Mouse (Mus musculus): Measurements from ENCODE around the gene Hspe1. TPM values are rescaled to one million over a fixed set of nuclear protein-coding genes. Genes with fewer than 3 reads are reported as not detected.

The Hspe1 gene
- polyA plus RNA-seq (2012; rRNA removed), result 160 and 176 TPM in 2 replicates

DNA sequence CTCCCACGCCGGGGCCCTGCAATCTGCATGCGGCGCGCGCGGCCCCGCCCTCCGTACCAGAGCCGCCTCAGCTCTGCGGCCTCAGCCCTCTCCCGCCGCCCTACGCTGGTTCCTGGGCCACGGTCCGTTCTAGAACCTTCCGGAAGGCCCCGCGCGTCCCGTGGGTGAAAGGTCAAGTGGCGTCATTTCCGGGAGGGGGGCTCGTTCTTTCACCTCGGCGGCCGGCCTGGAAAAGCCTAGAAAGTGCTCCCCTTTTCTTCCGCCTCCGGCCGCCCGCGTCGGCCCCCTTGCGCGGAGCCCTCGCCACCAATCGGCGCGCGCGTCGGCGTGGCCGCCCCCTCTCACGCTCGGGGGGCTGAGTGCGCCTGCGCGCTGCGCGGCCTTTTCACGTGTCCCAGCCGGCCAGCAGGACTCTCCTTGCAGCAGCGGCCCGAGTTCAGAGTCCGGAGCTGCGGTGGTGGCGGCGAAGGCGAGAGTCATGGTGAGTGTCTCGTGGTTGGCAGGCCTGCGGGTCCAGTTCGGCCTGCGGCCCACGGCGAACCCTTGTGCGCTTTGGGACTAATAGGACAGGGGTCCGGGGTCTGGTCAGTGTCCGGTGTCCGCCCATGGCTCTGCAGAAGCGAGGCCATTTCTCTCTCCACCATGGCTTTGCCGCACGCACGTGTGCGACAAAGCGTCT, at the start of gene Hspe1, which contains the start of gene Hspd1:
Hspe1 (plus strand) TSS at position 201 of the 679 bp plus-strand sequence.
Hspd1 (minus strand) TSS at position 312 of the 679 bp plus-strand sequence.
- TF ChIP-seq CTCF (IDR thresholded peaks at IDR 0.05; ENCODE audit: borderline replicate concordance, extremely low read depth, insufficient read depth, insufficient read length) (no peak), POLR2A (IDR thresholded peaks at IDR 0.05; ENCODE audit: borderline replicate concordance, extremely low read depth, insufficient read depth, insufficient read length, poor library complexity, severe bottlenecking) (peak; percentile 32; the same call in 1 of the 2 replicates)
- peak; percentile 99 for DNase-seq (ENCODE audit: low read depth)

DNA sequence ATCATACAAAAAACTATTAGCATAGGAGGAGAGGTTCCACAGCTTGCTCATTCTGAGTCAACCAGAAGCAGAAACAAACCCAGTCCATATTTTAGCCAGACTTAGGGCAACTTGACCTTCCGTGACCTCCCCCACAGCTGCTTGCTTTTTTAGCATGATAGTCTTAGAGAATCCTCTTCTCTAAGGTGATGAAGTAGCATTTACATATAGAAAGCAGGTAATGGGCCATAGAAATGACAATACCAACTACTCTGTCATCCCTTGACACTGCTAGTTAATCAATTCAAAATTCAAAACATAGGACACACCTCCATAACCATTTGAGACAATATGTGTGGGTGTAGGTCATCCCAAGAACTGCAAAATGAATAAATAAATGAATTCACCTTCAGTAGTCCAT, 48.0 kb upstream of the Hspe1 start:
- DNase-seq (ENCODE audit: low read depth), result no peak
- TF ChIP-seq CTCF (IDR thresholded peaks at IDR 0.05; ENCODE audit: borderline replicate concordance, extremely low read depth, insufficient read depth, insufficient read length) (no peak), POLR2A (IDR thresholded peaks at IDR 0.05; ENCODE audit: borderline replicate concordance, extremely low read depth, insufficient read depth, insufficient read length, poor library complexity, severe bottlenecking) (no peak)

DNA sequence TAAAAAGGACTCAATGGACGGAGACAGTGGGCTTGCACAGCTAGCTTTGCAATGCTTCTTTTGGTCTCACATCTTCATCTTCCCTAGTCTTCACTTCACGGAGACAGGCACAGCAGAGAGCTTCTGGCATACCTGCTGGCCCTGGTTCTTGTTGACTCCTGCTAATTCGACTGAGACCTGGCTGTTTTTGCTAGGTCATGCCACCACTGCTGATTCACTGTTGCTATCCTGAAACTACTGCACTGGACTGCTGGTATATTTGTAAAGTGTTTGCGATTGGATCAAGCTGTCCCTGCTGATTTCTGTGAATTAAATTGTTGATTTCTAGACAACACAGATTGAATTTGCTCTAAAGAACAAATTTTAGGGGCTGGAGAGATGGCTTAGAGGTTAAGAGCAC, 46.2 kb upstream of the Hspe1 start:
- no peak for TF ChIP-seq POLR2A (IDR thresholded peaks at IDR 0.05; ENCODE audit: borderline replicate concordance, extremely low read depth, insufficient read depth, insufficient read length, poor library complexity, severe bottlenecking)
- no peak for TF ChIP-seq CTCF (IDR thresholded peaks at IDR 0.05; ENCODE audit: borderline replicate concordance, extremely low read depth, insufficient read depth, insufficient read length)
- DNase-seq (ENCODE audit: low read depth), result no peak

DNA sequence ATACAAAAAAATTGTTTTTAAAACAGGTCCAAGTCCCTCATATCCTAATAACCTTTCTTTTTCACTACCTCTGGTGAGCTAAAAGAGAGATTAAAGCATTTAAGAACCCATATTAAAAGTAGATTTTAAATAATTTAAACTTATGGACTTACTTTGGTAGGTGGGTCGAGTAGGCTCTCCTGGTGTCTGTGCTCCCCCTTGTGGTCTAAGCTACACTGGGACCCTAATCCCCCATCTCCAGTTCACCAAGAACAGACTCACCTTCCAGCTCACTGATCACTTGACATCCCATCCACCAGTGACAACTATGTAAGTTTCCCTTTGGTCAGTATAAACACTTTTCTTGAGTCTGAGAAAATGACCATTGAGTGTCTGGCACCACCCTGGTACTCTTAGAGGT, 45.7 kb upstream of the Hspe1 start:
- no peak for DNase-seq (ENCODE audit: low read depth)
- no peak for TF ChIP-seq CTCF (IDR thresholded peaks at IDR 0.05; ENCODE audit: borderline replicate concordance, extremely low read depth, insufficient read depth, insufficient read length)
- no peak for TF ChIP-seq POLR2A (IDR thresholded peaks at IDR 0.05; ENCODE audit: borderline replicate concordance, extremely low read depth, insufficient read depth, insufficient read length, poor library complexity, severe bottlenecking)

DNA sequence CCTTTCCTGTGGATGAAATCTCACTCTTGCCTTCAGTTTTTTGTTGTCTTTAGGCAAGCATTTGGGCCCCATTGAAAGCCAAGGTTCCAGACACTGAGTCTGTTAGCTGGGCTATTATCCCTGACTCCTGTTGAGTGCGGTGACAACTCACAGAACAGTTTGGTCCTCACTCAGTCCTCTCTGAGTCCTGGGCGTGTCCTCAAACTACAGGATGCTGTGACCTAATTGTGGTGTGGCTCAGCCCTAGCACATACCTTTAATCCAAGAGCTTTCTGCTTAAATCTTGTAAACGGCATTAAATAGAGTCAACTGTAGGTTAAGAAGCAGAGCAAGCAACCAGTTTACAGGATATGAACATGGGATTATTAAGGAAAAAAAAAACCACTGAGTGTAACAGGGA, 44.8 kb upstream of the Hspe1 start:
- DNase-seq (ENCODE audit: low read depth), result no peak
- no peak for TF ChIP-seq POLR2A (IDR thresholded peaks at IDR 0.05; ENCODE audit: borderline replicate concordance, extremely low read depth, insufficient read depth, insufficient read length, poor library complexity, severe bottlenecking)
- TF ChIP-seq CTCF (IDR thresholded peaks at IDR 0.05; ENCODE audit: borderline replicate concordance, extremely low read depth, insufficient read depth, insufficient read length), result no peak

DNA sequence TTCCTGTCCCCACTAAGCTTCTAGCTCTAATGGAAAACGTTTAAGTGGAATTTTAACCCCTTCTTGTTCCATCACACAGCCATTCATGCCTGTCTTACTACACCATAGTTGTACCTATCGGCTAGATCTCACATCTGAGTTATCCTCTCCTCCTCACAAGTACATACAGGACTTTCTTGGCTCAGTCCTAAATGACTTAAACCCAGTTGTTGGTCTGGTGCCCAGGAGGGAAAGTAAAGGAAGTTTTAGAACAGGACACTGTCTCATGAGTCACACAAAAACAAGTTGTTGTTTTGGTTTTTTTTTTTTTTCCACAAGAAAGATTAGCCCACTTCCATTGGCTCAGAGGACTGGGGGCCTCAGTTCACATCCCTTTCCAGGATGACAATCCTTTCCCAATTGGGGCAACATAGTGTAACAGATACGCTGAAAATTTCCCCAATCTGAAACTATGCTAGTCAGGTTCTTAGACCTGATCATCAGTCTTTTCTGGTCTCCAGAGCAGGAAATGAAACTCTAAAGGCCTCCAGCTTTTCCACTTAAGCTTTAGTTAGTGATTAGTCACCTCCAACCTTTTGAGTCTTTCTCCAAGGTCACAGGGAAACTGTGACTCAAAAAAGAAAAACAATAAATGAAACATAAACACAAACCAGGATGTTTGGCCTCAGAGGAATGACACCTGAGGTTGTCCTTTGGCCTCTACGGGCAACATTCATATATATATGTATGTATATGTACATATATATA, 38.9 kb upstream of the Hspe1 start:
- no peak for DNase-seq (ENCODE audit: low read depth)
- TF ChIP-seq POLR2A (IDR thresholded peaks at IDR 0.05; ENCODE audit: borderline replicate concordance, extremely low read depth, insufficient read depth, insufficient read length, poor library complexity, severe bottlenecking) (no peak), CTCF (IDR thresholded peaks at IDR 0.05; ENCODE audit: borderline replicate concordance, extremely low read depth, insufficient read depth, insufficient read length) (no peak)

DNA sequence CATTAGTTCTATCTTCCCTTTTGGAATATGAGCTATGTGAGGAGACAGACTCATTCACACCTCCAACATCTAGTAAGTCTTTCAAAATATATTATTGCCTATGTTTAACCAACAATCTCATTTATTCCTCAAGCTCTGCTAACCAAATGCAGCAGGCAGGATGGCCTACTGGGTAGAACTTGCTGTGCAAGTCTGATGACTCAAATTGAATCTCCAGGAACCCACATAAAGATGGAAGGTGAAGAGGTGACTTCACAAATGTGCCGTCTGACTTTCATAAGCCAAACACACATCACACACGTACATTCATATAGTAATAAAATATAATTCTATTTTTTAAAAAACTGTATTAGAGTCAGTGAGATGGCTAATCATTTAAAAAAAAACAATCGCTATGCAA, 36.3 kb upstream of the Hspe1 start:
- DNase-seq (ENCODE audit: low read depth), result no peak
- no peak for TF ChIP-seq CTCF (IDR thresholded peaks at IDR 0.05; ENCODE audit: borderline replicate concordance, extremely low read depth, insufficient read depth, insufficient read length)
- no peak for TF ChIP-seq POLR2A (IDR thresholded peaks at IDR 0.05; ENCODE audit: borderline replicate concordance, extremely low read depth, insufficient read depth, insufficient read length, poor library complexity, severe bottlenecking)

DNA sequence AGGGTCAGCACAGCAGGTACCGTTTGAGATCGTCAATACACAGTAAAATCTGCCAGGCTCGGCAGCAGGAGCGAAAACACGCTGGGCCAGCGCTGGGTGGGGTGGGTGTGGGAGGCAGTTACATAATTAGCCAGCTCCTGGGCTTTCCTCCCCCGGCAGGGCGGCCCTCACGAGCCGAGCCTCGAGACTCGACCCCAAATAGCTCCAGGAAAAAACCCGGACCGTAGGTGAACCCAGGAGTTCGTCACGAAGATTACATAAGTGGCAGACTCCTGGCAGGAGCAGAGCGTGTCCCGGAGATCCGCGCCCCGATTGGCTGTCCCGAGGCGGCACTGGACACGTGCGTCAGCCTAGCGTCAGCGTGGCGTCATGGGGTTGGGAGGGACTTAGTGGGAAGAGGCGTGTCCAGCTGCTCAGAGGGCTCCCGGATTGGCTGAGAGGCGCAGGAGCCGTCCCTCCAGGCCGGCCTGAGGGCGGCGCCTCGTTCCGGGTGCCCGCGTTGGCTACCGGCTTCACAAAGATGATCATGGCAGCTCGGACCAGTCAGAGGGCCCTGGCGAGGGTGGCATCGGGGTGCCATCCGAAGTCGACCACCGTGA, 35.5 kb upstream of the Hspe1 start, which contains the start of gene Coq10b:
Coq10b (plus strand) TSS at position 416 of the 599 bp plus-strand sequence.
- TF ChIP-seq POLR2A (IDR thresholded peaks at IDR 0.05; ENCODE audit: borderline replicate concordance, extremely low read depth, insufficient read depth, insufficient read length, poor library complexity, severe bottlenecking), result peak; percentile 24; the same call in 1 of the 2 replicates
- TF ChIP-seq CTCF (IDR thresholded peaks at IDR 0.05; ENCODE audit: borderline replicate concordance, extremely low read depth, insufficient read depth, insufficient read length), result no peak
- DNase-seq (ENCODE audit: low read depth), result peak; percentile 99

DNA sequence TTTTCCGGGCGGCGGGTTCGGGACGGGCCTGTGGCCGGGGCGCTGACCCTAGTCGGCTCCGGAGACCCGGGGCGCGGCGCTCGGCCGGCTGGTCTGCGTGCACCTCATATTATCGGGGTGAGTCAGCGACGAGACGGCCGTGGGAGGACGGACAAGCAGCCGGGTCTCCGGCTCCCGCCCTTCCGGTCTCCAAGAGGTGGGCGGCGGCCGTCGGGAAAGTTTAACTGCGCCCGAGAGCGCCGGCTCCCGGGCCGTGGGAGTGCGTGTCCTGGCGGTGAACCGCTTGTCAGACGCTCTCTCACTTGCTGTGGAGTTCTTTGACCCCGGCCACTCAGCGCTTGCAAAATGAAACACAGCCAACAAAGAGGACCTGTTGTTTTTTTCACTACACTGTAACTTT, 34.9 kb upstream of the Hspe1 start:
- TF ChIP-seq CTCF (IDR thresholded peaks at IDR 0.05; ENCODE audit: borderline replicate concordance, extremely low read depth, insufficient read depth, insufficient read length) (no peak), POLR2A (IDR thresholded peaks at IDR 0.05; ENCODE audit: borderline replicate concordance, extremely low read depth, insufficient read depth, insufficient read length, poor library complexity, severe bottlenecking) (no peak)
- peak; percentile 49 for DNase-seq (ENCODE audit: low read depth)

DNA sequence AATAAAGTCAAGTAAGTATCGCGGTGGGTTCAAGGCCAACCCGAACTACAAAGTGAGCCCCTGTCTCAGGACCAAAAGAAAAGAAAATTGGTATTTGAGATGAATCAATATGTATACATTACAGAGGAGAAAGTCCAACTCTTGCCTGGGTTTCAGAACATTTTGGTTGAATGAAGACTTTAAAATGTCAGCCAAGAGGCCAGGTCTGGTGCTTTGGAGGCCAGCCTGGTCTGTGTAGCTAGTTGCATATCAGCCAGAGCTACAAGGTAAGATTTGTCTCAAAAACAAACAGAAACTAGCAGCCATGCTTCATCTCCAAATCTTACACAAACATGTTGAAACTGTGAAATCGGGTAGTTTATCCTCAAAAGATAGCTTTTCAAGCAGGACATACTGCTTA, 34.3 kb upstream of the Hspe1 start:
- no peak for TF ChIP-seq POLR2A (IDR thresholded peaks at IDR 0.05; ENCODE audit: borderline replicate concordance, extremely low read depth, insufficient read depth, insufficient read length, poor library complexity, severe bottlenecking)
- no peak for TF ChIP-seq CTCF (IDR thresholded peaks at IDR 0.05; ENCODE audit: borderline replicate concordance, extremely low read depth, insufficient read depth, insufficient read length)
- no peak for DNase-seq (ENCODE audit: low read depth)

Measured in brain, embryonic 14.5 days (tissue).